Mouse (Mus musculus): ENCODE measurements around the gene B020004J07Rik.

GRCm38 (mm10) chr4:101889377-101889776 lies 45.6 kb upstream of the B020004J07Rik start:
- TF ChIP-seq POLR2A (IDR thresholded peaks at IDR 0.05; ENCODE audit: low read depth, low read length) = no peak
- no peak for TF ChIP-seq BHLHE40 (IDR thresholded peaks at IDR 0.05; ENCODE audit: low read depth, low read length)
- TF ChIP-seq USF1 (IDR thresholded peaks at IDR 0.05; ENCODE audit: low read depth, low read length) = no peak
- TF ChIP-seq MAZ (IDR thresholded peaks at IDR 0.05; ENCODE audit: low read depth, low read length) = no peak
- TF ChIP-seq ELF1 (IDR thresholded peaks at IDR 0.05; ENCODE audit: low read depth, low read length) = no peak
- no peak for TF ChIP-seq CTCF (conservative IDR thresholded peaks at IDR 0.05 in 1 of 2, IDR thresholded peaks at IDR 0.05 in 1 of 2; ENCODE audit: low read depth in 2 of 2, low read length in 2 of 2)
